Mouse (Mus musculus): ENCODE data around the gene Klhl26.

Gene Klhl26

GRCm38 (mm10) chr8:70414310-70414946 is 62.3 kb downstream of the Klhl26 start:
- no peak for DNase-seq (ENCODE audit: low read depth, low spot score)

- no peak for DNase-seq (ENCODE audit: low read depth, low spot score)
These were observed 66.5 kb downstream of the Klhl26 start for GRCm38 (mm10) chr8:70410281-70410680.

GRCm38 (mm10) chr8:70409455-70409871 is 67.3 kb downstream of the Klhl26 start:
- DNase-seq (ENCODE audit: low read depth, low spot score), result peak; percentile 48

GRCm38 (mm10) chr8:70409019-70409418 is 67.7 kb downstream of the Klhl26 start:
- DNase-seq (ENCODE audit: low read depth, low spot score), result no peak

- no peak for DNase-seq (ENCODE audit: low read depth, low spot score)
These were observed 68.5 kb downstream of the Klhl26 start for GRCm38 (mm10) chr8:70408301-70408700.

- no peak for DNase-seq (ENCODE audit: low read depth, low spot score)
These were observed 70.2 kb downstream of the Klhl26 start for GRCm38 (mm10) chr8:70406427-70407069.

GRCm38 (mm10) chr8:70405189-70405588 is 71.6 kb downstream of the Klhl26 start:
- DNase-seq (ENCODE audit: low read depth, low spot score), result no peak

GRCm38 (mm10) chr8:70404212-70404611 is 72.6 kb downstream of the Klhl26 start:
- DNase-seq (ENCODE audit: low read depth, low spot score), result no peak
